Mouse (Mus musculus): Measurements from ENCODE around the gene Zfp428. TPM values are rescaled to one million over a fixed set of nuclear protein-coding genes. Genes with fewer than 3 reads are reported as not detected.
"Not testable (repeated sequence)": the region's sequence is repeated elsewhere in the genome, so short reads cannot be mapped to it uniquely, and the experiment has no call there.

The Zfp428 gene
- polyA plus RNA-seq, 1 experiment from 2014 or later, result 26.3 TPM

- Histone ChIP-seq H3K27me3 (replicated peaks; ENCODE audit: control insufficient read depth, insufficient read depth, low read length) (peaks cover 7% of the 10 kb centered on the region; the same call in 1 of the 2 replicates), H3K36me3 (ENCODE audit: control insufficient read depth, insufficient read depth, low read length) (no peaks in the 10 kb centered on the region), H3K27ac (ENCODE audit: low read length) (no peak overlapping the region), H3K4me3 (ENCODE audit: low read length) (no peak overlapping the region), H3K9me3 (ENCODE audit: control insufficient read depth, low read length) (0 out of 2 replicates have a peak, but pooled peaks cover 6% of the 10 kb centered on the region), H3K4me2 (ENCODE audit: low read depth, low read length) (no peak overlapping the region), H3K9ac (ENCODE audit: low read depth, low read length) (no peak overlapping the region), H3K4me1 (ENCODE audit: control insufficient read depth, insufficient read depth, low read length) (peaks cover 16% of the 10 kb centered on the region)
- no peak for ATAC-seq
- WGBS, result 93% methylated on average over 2 of the region's 2 CpGs
Measured at GRCm38 (mm10) chr7:24479685-24480084, 27.1 kb upstream of the Zfp428 start.

- Histone ChIP-seq H3K9ac (ENCODE audit: low read depth, low read length) (0 out of 2 replicates have a peak overlapping the region, but pooled peaks have one; percentile 38), H3K4me1 (ENCODE audit: control insufficient read depth, insufficient read depth, low read length) (peaks cover 14% of the 10 kb centered on the region), H3K36me3 (ENCODE audit: control insufficient read depth, insufficient read depth, low read length) (no peaks in the 10 kb centered on the region), H3K4me2 (ENCODE audit: low read depth, low read length) (no peak overlapping the region), H3K4me3 (ENCODE audit: low read length) (no peak overlapping the region), H3K27ac (ENCODE audit: low read length) (no peak overlapping the region), H3K27me3 (replicated peaks; ENCODE audit: control insufficient read depth, insufficient read depth, low read length) (peaks cover 7% of the 10 kb centered on the region; the same call in 1 of the 2 replicates), H3K9me3 (ENCODE audit: control insufficient read depth, low read length) (0 out of 2 replicates have a peak, but pooled peaks cover 6% of the 10 kb centered on the region)
- 58% methylated on average over 18 of the region's 18 CpGs for WGBS
- no peak for ATAC-seq
Measured at GRCm38 (mm10) chr7:24480121-24480941, 26.5 kb upstream of the Zfp428 start.

GRCm38 (mm10) chr7:24480986-24481473 lies 25.8 kb upstream of the Zfp428 start:
- 15% methylated on average over 14 of the region's 14 CpGs for WGBS

GRCm38 (mm10) chr7:24481474-24482207 lies 25.2 kb upstream of the Zfp428 start, which contains the start of gene Cadm4:
TSS of gene Cadm4 (plus strand) at chr7:24482023.
- peak; percentile 87 for ATAC-seq
- 2% methylated on average over 68 of the region's 83 CpGs for WGBS
- H3K4me2 ChIP-seq (ENCODE audit: low read depth, low read length), result peak within 1 kb of the TSS; percentile 98
- 0 out of 2 replicates have a peak, but pooled peaks cover 6% of the 10 kb centered on the region for H3K9me3 ChIP-seq (ENCODE audit: control insufficient read depth, low read length)
- H3K9ac ChIP-seq (ENCODE audit: low read depth, low read length), result peak within 1 kb of the TSS; percentile 70
- peaks cover 13% of the 10 kb centered on the region for H3K4me1 ChIP-seq (ENCODE audit: control insufficient read depth, insufficient read depth, low read length)
- peaks cover 7% of the 10 kb centered on the region; the same call in 1 of the 2 replicates for H3K27me3 ChIP-seq (replicated peaks; ENCODE audit: control insufficient read depth, insufficient read depth, low read length)
- no peaks in the 10 kb centered on the region for H3K36me3 ChIP-seq (ENCODE audit: control insufficient read depth, insufficient read depth, low read length)
- no peak within 1 kb of the TSS for H3K27ac ChIP-seq (ENCODE audit: low read length)
- peak within 1 kb of the TSS; percentile 67 for H3K4me3 ChIP-seq (ENCODE audit: low read length)

More at GRCm38 (mm10) chr7:24480986-24481473, 25.8 kb upstream of the Zfp428 start:
- peak overlapping the region; percentile 67 for H3K4me3 ChIP-seq (ENCODE audit: low read length)
- peak overlapping the region; percentile 98 for H3K4me2 ChIP-seq (ENCODE audit: low read depth, low read length)
- H3K9ac ChIP-seq (ENCODE audit: low read depth, low read length), result peak overlapping the region; percentile 70; the same call in 1 of the 2 replicates
- 0 out of 2 replicates have a peak, but pooled peaks cover 6% of the 10 kb centered on the region for H3K9me3 ChIP-seq (ENCODE audit: control insufficient read depth, low read length)
- H3K27ac ChIP-seq (ENCODE audit: low read length), result no peak overlapping the region
- peaks cover 7% of the 10 kb centered on the region; the same call in 1 of the 2 replicates for H3K27me3 ChIP-seq (replicated peaks; ENCODE audit: control insufficient read depth, insufficient read depth, low read length)
- ATAC-seq, result peak; percentile 36
- H3K36me3 ChIP-seq (ENCODE audit: control insufficient read depth, insufficient read depth, low read length), result no peaks in the 10 kb centered on the region
- peaks cover 13% of the 10 kb centered on the region for H3K4me1 ChIP-seq (ENCODE audit: control insufficient read depth, insufficient read depth, low read length)

GRCm38 (mm10) chr7:24482208-24483020 lies 24.4 kb upstream of the Zfp428 start:
- ATAC-seq, result no peak; the same call in none of the 2 replicates

GRCm38 (mm10) chr7:24483291-24483690 lies 23.5 kb upstream of the Zfp428 start:
- not testable (repeated sequence) for H3K27ac ChIP-seq (ENCODE audit: low read length); H3K36me3 ChIP-seq (ENCODE audit: control insufficient read depth, insufficient read depth, low read length); H3K9me3 ChIP-seq (ENCODE audit: control insufficient read depth, low read length); H3K4me3 ChIP-seq (ENCODE audit: low read length); H3K9ac ChIP-seq (ENCODE audit: low read depth, low read length); H3K4me2 ChIP-seq (ENCODE audit: low read depth, low read length); ATAC-seq; H3K27me3 ChIP-seq (replicated peaks; ENCODE audit: control insufficient read depth, insufficient read depth, low read length)
- 55% methylated on average over 6 of the region's 6 CpGs for WGBS
- peaks cover 13% of the 10 kb centered on the region for H3K4me1 ChIP-seq (ENCODE audit: control insufficient read depth, insufficient read depth, low read length)

More at GRCm38 (mm10) chr7:24482208-24483020, 24.4 kb upstream of the Zfp428 start:
- peak overlapping the region; percentile 70 for H3K9ac ChIP-seq (ENCODE audit: low read depth, low read length)
- peaks cover 7% of the 10 kb centered on the region; the same call in 1 of the 2 replicates for H3K27me3 ChIP-seq (replicated peaks; ENCODE audit: control insufficient read depth, insufficient read depth, low read length)
- H3K36me3 ChIP-seq (ENCODE audit: control insufficient read depth, insufficient read depth, low read length), result no peaks in the 10 kb centered on the region
- 3% methylated on average over 20 of the region's 38 CpGs for WGBS
- H3K4me1 ChIP-seq (ENCODE audit: control insufficient read depth, insufficient read depth, low read length), result peaks cover 13% of the 10 kb centered on the region
- H3K4me3 ChIP-seq (ENCODE audit: low read length), result peak overlapping the region; percentile 67
- peak overlapping the region; percentile 98 for H3K4me2 ChIP-seq (ENCODE audit: low read depth, low read length)
- 0 out of 2 replicates have a peak, but pooled peaks cover 5% of the 10 kb centered on the region for H3K9me3 ChIP-seq (ENCODE audit: control insufficient read depth, low read length)
- no peak overlapping the region for H3K27ac ChIP-seq (ENCODE audit: low read length)

GRCm38 (mm10) chr7:24485481-24485880 lies 21.3 kb upstream of the Zfp428 start:
- H3K36me3 ChIP-seq (ENCODE audit: control insufficient read depth, insufficient read depth, low read length), result no peaks in the 10 kb centered on the region
- H3K9me3 ChIP-seq (ENCODE audit: control insufficient read depth, low read length), result no peaks in the 10 kb centered on the region
- no peak overlapping the region for H3K27ac ChIP-seq (ENCODE audit: low read length)
- no peak for ATAC-seq
- peaks cover 11% of the 10 kb centered on the region for H3K4me1 ChIP-seq (ENCODE audit: control insufficient read depth, insufficient read depth, low read length)
- no peak overlapping the region for H3K4me3 ChIP-seq (ENCODE audit: low read length)
- H3K9ac ChIP-seq (ENCODE audit: low read depth, low read length), result no peak overlapping the region
- 82% methylated on average over 9 of the region's 9 CpGs for WGBS
- H3K27me3 ChIP-seq (replicated peaks; ENCODE audit: control insufficient read depth, insufficient read depth, low read length), result peaks cover 7% of the 10 kb centered on the region; the same call in 1 of the 2 replicates
- H3K4me2 ChIP-seq (ENCODE audit: low read depth, low read length), result no peak overlapping the region

GRCm38 (mm10) chr7:24486654-24487130 lies 20.1 kb upstream of the Zfp428 start:
- H3K9ac ChIP-seq (ENCODE audit: low read depth, low read length), result no peak overlapping the region
- H3K27ac ChIP-seq (ENCODE audit: low read length), result no peak overlapping the region
- no peak overlapping the region for H3K4me3 ChIP-seq (ENCODE audit: low read length)
- no peak overlapping the region for H3K4me2 ChIP-seq (ENCODE audit: low read depth, low read length)
- peaks cover 3% of the 10 kb centered on the region; the same call in 1 of the 2 replicates for H3K27me3 ChIP-seq (replicated peaks; ENCODE audit: control insufficient read depth, insufficient read depth, low read length)
- 48% methylated on average over 9 of the region's 9 CpGs for WGBS
- H3K9me3 ChIP-seq (ENCODE audit: control insufficient read depth, low read length), result no peaks in the 10 kb centered on the region
- no peaks in the 10 kb centered on the region; the same call in 1 of the 2 replicates for H3K4me1 ChIP-seq (ENCODE audit: control insufficient read depth, insufficient read depth, low read length)
- H3K36me3 ChIP-seq (ENCODE audit: control insufficient read depth, insufficient read depth, low read length), result no peaks in the 10 kb centered on the region
- ATAC-seq, result no peak
